Mouse (Mus musculus): ENCODE measurements around the gene Efna2.
"Not testable (repeated sequence)": the region's sequence is repeated elsewhere in the genome, so short reads cannot be mapped to it uniquely, and the experiment has no call there.

The Efna2 gene

GRCm38 (mm10) chr10:80187739-80188138 lies 8.5 kb downstream of the Efna2 start:
- no peak for DNase-seq (ENCODE audit: low read depth, low spot score)

- DNase-seq (ENCODE audit: low read depth, low spot score) = no peak
Observed at GRCm38 (mm10) chr10:80188453-80189024, 9.3 kb downstream of the Efna2 start.

DNA sequence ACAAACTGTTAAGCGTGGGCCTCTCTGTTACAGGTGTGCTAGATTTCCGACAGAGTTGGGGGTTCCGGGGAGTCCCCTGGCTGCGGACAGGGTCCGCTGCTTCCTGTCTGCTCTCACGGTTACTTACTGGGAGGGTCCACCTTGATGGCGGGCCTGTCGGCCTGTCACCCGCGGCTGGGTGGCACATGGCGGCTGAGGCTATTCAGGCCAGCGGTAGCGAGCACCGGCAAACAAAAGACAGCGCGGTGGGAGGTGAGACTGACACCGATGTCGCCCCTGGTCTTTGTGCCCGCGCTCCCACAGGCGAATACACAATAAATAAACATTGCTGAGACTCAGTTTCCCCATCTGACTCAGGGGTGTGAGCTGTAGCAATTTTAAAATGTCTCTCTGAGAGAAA lies 10.7 kb downstream of the Efna2 start:
- no peak for DNase-seq (ENCODE audit: low read depth, low spot score)

- no peak for DNase-seq (ENCODE audit: low read depth, low spot score)
Observed at GRCm38 (mm10) chr10:80190491-80191051, 11.3 kb downstream of the Efna2 start.

GRCm38 (mm10) chr10:80193976-80194375 lies 14.7 kb downstream of the Efna2 start:
- DNase-seq (ENCODE audit: low read depth, low spot score) = no peak

- no peak for DNase-seq (ENCODE audit: low read depth, low spot score)
Observed at GRCm38 (mm10) chr10:80194441-80194840, 15.2 kb downstream of the Efna2 start.

DNA sequence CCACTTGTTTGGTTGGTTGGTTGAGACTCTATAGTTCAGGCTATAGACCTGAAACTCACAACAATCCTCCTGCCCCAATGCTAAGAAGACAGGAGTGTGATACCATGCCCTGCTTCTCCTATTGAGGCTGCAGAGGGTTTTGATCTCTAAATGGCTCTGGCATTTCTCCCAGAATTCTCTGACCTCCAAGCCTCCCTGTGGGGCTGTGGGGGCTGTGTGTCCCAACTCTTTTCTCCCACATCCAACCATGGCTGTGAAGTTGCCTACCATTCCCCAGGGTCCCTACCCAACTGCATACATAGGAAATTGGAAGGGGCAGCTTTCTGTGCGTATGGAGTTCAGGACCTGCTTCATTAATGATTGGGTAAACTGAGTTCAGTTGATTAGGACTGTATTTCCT lies 16.9 kb downstream of the Efna2 start:
- DNase-seq (ENCODE audit: low read depth, low spot score) = no peak

- DNase-seq (ENCODE audit: low read depth, low spot score) = no peak
Observed at GRCm38 (mm10) chr10:80196778-80197581, 17.7 kb downstream of the Efna2 start.

DNA sequence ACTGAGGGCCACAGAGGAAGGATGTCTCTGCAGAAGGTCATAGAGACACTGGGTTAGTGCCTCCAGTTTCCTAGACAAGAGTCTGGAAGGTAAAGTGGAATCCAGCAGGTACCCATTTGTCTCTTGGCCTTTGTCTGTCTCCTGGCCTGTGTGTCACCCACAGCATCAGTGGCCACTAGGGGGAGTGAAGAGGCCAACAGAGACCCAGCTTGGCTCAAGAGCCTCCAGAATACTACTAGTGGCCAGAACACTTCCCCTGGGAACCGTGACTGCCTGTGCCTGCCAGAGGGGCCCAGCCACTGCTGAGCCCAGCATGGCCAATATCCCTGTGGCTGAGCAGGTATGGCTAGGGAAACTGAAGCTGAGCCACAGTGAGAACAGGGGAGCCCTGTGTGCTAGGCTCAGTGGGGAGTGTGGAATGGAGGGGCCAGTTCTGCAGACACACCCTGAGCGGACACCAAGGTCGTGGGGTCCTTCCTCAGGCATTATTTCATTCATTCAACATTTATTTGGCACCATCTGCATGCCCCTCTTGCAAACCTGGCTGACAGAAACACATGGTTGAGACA lies 20.2 kb downstream of the Efna2 start:
- DNase-seq (ENCODE audit: low read depth, low spot score) = peak; percentile 83

DNA sequence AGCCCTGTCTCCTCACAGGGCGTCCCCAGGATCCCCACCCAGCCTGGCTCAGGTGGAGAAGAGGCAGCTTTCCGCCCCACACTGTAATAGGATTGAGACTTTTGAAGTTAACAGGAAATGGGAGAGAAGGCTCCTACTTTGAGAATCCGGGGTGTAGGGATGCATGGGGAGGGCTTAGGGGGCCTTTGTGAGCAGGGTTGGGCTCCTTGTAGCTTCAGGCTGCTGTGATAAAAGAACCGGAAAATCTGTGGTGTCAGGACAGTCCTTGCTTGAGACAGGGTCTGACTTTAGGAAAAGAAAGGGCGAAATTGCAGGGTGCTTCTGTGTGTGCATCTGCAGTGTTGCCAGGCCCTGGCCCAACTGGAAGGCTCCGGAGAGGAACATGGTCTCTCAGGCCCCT lies 21.2 kb downstream of the Efna2 start:
- DNase-seq (ENCODE audit: low read depth, low spot score) = no peak

DNA sequence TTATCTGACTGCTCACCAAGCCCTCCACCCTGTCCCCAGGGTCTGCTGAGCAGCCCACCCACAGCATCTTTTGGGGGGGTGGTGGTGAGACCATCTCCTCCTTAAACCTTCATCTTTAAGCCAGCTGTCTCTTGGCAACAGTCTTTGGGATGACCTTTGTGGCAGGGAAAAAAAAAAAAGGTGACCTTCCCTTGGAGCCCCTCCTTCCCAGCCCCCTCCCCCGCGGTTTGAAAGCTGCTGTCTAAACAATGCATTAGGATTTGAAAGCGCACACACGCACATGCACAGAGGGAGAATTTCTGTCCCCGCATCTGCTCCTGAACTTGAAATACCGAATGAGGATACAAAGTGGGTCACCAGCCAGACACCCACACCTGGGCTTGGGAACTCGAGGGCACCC lies 24.8 kb downstream of the Efna2 start:
- no peak for DNase-seq (ENCODE audit: low read depth, low spot score)

GRCm38 (mm10) chr10:80207201-80207600 lies 27.9 kb downstream of the Efna2 start:
- no peak for DNase-seq (ENCODE audit: low read depth, low spot score)

GRCm38 (mm10) chr10:80207676-80208075 lies 28.4 kb downstream of the Efna2 start:
- no peak for DNase-seq (ENCODE audit: low read depth, low spot score)

GRCm38 (mm10) chr10:80208248-80208647 lies 29.0 kb downstream of the Efna2 start:
- DNase-seq (ENCODE audit: low read depth, low spot score) = no peak

DNA sequence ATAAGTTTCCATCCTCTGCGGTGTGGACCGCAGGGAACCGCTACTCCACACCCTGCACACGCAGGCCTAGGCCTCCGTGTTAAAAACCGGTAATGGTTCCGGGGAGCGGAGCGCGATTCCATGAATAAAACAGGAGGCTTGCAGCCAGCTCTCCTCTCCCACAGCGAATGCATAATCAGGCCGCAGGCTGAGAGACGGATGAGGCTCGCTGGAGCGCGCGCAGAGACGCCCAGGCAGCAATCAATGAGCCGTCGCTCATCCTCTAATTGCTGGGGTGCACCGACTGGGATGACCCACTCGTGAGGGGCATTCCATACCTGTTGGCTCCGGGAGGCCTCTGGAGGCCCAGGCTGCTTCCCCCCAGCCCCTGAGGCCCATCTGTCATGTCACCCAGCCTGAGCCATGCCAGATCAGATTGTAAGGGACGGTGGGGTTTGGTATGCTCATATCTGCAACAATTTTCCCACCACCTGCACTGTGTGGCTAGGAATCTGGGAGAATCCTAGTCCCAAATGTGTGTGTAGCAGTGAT lies 29.6 kb downstream of the Efna2 start:
- DNase-seq (ENCODE audit: low read depth, low spot score) = no peak

- DNase-seq (ENCODE audit: low read depth, low spot score) = not testable (repeated sequence)
Observed at GRCm38 (mm10) chr10:80211547-80212103, 32.3 kb downstream of the Efna2 start.

- no peak for DNase-seq (ENCODE audit: low read depth, low spot score)
Observed at GRCm38 (mm10) chr10:80215048-80215772, 35.9 kb downstream of the Efna2 start.

DNA sequence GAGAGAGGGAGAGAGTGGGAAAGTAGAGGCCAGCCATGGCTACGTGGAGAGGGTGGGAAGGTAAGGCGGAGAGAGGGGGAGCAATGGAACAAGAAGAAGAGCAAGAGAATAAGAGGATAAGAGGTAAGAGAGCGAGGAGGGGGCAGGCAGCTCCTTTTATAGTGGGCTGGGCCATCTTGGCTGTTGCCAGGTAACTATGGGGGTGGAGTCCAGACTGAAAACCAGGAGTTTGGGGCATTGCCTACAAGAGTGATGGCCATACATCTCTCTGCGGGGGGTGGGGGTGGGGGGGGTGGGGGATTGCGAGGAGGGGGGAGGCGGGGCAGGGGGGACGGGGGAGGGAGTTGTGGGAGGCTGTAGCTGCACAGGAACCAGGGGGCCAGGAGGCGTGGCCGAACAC lies 41.4 kb downstream of the Efna2 start:
- DNase-seq (ENCODE audit: low read depth, low spot score) = no peak

DNA sequence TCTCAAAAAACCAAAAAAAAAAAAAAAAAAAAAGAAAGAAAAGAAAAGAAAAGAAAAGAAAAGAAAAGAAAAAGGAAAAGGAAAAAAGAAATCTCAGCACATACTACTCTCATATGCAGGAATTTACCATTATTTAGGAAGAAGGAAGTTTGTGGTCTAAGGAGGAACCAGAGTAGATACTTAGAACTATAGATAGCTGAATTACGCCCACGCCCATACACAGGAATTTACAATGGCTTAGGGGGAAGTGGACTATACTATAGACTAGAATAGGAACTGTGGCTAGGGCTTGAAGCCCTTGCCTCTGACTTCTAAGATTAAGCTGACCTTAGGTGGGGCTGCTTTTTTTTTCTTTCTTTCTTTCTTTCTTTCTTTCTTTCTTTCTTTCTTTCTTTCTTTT lies 43.9 kb downstream of the Efna2 start:
- not testable (repeated sequence) for DNase-seq (ENCODE audit: low read depth, low spot score)

GRCm38 (mm10) chr10:80226071-80226415 lies 46.8 kb downstream of the Efna2 start:
- DNase-seq (ENCODE audit: low read depth, low spot score) = no peak

GRCm38 (mm10) chr10:80226416-80227165 lies 47.3 kb downstream of the Efna2 start, which contains the start of gene Mum1:
TSS of gene Mum1 (plus strand) at chr10:80226434.
- DNase-seq (ENCODE audit: low read depth, low spot score) = peak; percentile 96
